Mouse (Mus musculus) heart, postnatal 0 days (tissue): ENCODE measurements at regions not wholly inside any gene's neighbourhood (a gene's known extent, or its start where the extent isn't known, plus 50 kb on each side); places are given as distances from the start of the nearest gene placed in this dataset.

Experiments
- ATAC-seq: fragments of 200-750 bp; cut with Nextera tagmentation; 2 replicates; pipeline ENCODE4 v1.8.0; 2017; ENCODE audit warnings: low read depth, moderate number of reproducible peaks, moderate library complexity; ENCODE audit not compliant: insufficient read depth
- DNase-seq: peaks from one replicate; pipeline ENCODE4 v3.0.0-alpha.2; 2016; ENCODE audit warnings: low spot score
- H3K27ac ChIP-seq: fragments of 300-500 bp; sonication (generic); 2 replicates; pipeline ENCODE4 v1.5.1; 2014; ENCODE audit warnings: low read depth, mild to moderate bottlenecking
- H3K27me3 ChIP-seq: fragments of 300-500 bp; sonication (generic); 2 replicates; pipeline ENCODE4 v1.6.1; 2014; ENCODE audit warnings: low read length, mixed read lengths; ENCODE audit not compliant: control insufficient read depth, insufficient read depth
- H3K36me3 ChIP-seq: fragments of 300-500 bp; sonication (generic); replicated peaks from 2 replicates; pipeline ENCODE4 v1.6.1; 2014; ENCODE audit warnings: low read length, mixed read lengths; ENCODE audit not compliant: control insufficient read depth, insufficient read depth
- H3K4me1 ChIP-seq: fragments of 300-500 bp; sonication (generic); 2 replicates; pipeline ENCODE4 v1.6.1; 2014; ENCODE audit warnings: antibody characterized with exemption; ENCODE audit not compliant: control insufficient read depth, insufficient read depth
- H3K4me2 ChIP-seq: fragments of 300-500 bp; sonication (generic); 2 replicates; pipeline ENCODE4 v1.6.1; 2014; ENCODE audit warnings: low read depth, mild to moderate bottlenecking, low read length, moderate library complexity
- H3K4me3 ChIP-seq: fragments of 300-500 bp; sonication (generic); 2 replicates; pipeline ENCODE4 v1.5.1; 2014; ENCODE audit warnings: low read depth, low read length
- H3K9ac ChIP-seq: fragments of 300-500 bp; sonication (generic); replicated peaks from 2 replicates; pipeline ENCODE4 v1.6.1; 2014; ENCODE audit warnings: low read depth, low read length, mixed read lengths
- H3K9me3 ChIP-seq: fragments of 300-500 bp; sonication (generic); replicated peaks from 2 replicates; pipeline ENCODE4 v1.6.1; 2016; ENCODE audit warnings: low read length; ENCODE audit not compliant: control insufficient read depth
- CTCF ChIP-seq: IDR thresholded peaks from 2 replicates; pipeline ENCODE4 v1.5.1; 2016; ENCODE audit warnings: antibody characterized with exemption, control low read depth, low read depth
- EP300 ChIP-seq: IDR thresholded peaks from 2 replicates; pipeline ENCODE4 v1.6.1; 2016; ENCODE audit warnings: antibody characterized with exemption, low read depth
- WGBS: fragments of 180-500 bp; shearing (Covaris S2); extraction: QIAGEN DNeasy Blood & Tissue Kit; methylation state at CpG from one replicate; pipeline ENCODE4 v1.1.7; 2014; 5-methylcytosine and 5-hydroxymethylcytosine counted together

GRCm38 (mm10) chr12:5432688-5433087, 57.2 kb upstream of the Klhl29 start:
- Histone ChIP-seq H3K36me3 (no peaks in the 10 kb centered on the region), H3K27me3 (no peaks in the 10 kb centered on the region), H3K9ac (no peak overlapping the region), H3K4me3 (no peak overlapping the region), H3K9me3 (no peaks in the 10 kb centered on the region), H3K4me2 (no peak overlapping the region), H3K27ac (no peak overlapping the region), H3K4me1 (no peaks in the 10 kb centered on the region)
- DNase-seq (no peak), ATAC-seq (no peak)
- WGBS = 77% methylated on average over 3 of the region's 3 CpGs
- TF ChIP-seq CTCF = no peak
- TF ChIP-seq EP300 = no peak

- ATAC-seq (no peak), DNase-seq (no peak)
- H3K36me3 ChIP-seq = no peaks in the 10 kb centered on the region
- H3K9ac ChIP-seq = no peak overlapping the region
- no peaks in the 10 kb centered on the region for H3K4me1 ChIP-seq
- no peak for TF ChIP-seq CTCF
- no peak for TF ChIP-seq EP300
- no peak overlapping the region for H3K4me2 ChIP-seq
- WGBS = 49% methylated on average over 3 of the region's 3 CpGs
- no peak overlapping the region for H3K4me3 ChIP-seq
- H3K9me3 ChIP-seq = no peaks in the 10 kb centered on the region
- no peak overlapping the region for H3K27ac ChIP-seq
- H3K27me3 ChIP-seq = no peaks in the 10 kb centered on the region
These were observed 53.3 kb upstream of the Klhl29 start for GRCm38 (mm10) chr12:5428733-5429132.
